Mouse (Mus musculus) MN1 (cell line): ENCODE results near the gene Gucy1a1.

ENCODE experiments used
- DNase-seq: peaks from one replicate; pipeline ENCODE4 v3.0.0-alpha.2; 2016; ENCODE audit warnings: low spot score

Gene Gucy1a1

GRCm38 (mm10) chr3:82074201-82074851 is 71.3 kb downstream of the Gucy1a1 start, which contains the start of gene Gucy1b1:
Gene Gucy1b1 (minus strand): TSS chr3:82074689.
- DNase-seq = peak; percentile 93

GRCm38 (mm10) chr3:82073741-82074181 is 71.8 kb downstream of the Gucy1a1 start:
- peak; percentile 76 for DNase-seq

DNA sequence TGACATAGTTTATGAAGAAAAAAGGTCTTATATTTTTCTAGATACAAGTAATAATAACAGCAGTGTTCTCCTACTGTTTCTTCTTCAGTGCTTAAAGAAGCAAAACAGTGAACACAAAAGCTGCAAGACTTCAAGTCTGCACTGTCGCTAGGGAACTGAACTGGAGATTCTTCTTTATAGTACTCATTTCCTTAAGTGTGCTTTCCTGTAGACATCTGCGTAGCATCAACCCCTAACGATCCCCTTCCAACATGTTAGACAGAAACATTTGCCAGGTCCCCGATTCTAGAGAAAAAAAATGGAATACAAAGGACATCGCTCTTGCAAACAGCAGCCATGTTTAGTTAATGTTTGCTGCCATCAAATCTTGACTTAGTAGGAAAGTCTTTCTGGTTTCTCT is 77.8 kb downstream of the Gucy1a1 start:
- no peak for DNase-seq

DNA sequence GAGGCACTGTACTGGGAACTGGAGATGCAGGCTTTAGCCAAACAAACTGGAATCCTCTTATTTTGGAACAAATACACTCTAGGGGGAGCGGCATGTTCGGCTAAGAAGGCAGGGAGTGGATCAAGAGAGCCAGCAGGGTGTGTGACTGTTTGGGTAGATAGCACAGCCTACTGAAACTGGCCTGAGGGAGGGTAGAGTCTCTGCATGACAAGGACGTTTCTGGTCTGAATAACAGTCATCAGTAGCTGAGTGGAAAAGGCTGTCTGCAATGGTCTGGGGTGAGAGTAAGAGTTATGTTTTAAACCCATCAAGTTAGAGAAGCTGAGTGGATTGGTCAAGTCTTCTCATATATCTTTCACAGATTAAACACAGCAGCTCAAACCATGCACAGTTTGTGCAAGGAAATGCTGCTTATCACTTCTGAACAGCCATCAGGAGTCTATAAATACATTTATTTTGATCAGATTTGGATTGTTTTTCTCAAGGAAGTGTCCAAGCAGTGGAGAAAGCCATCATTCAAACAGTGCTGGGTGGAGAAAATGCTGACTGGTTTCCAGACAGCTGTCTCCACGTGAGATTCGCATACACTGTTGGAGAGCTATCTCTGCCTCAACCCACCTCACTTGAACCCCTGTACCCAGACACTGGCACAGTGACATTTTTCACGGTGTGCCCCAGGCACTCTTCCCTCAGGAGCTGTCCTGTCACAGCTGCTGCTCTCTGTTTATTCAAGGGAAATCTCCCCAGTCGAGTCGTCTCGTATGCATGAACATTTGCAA is 84.0 kb downstream of the Gucy1a1 start:
- DNase-seq = peak; percentile 25

DNA sequence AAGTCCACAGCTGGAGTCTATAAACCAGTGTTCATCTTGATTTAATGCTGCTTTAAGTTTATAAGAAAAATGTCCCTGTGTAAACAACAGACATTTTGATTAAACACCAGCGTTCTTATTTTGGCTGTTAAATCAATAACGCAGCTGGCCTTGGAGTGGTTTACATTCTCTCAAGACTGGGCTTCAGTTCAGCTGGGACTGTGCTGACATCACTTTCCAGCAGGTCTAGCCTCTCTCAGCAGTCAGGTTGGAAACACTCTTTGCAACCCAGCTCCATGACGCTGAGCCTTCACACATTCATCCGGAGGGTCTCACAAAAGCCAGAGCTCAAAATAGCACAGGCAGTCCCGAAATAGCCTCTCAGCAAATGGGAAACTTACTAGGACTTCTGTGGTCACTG is 88.4 kb downstream of the Gucy1a1 start:
- no peak for DNase-seq

GRCm38 (mm10) chr3:82054283-82054974 is 91.2 kb downstream of the Gucy1a1 start:
- peak; percentile 13 for DNase-seq

GRCm38 (mm10) chr3:82052029-82052428 is 93.6 kb downstream of the Gucy1a1 start:
- DNase-seq = no peak

- DNase-seq = no peak
These were observed 94.1 kb downstream of the Gucy1a1 start for GRCm38 (mm10) chr3:82051468-82051867.

DNA sequence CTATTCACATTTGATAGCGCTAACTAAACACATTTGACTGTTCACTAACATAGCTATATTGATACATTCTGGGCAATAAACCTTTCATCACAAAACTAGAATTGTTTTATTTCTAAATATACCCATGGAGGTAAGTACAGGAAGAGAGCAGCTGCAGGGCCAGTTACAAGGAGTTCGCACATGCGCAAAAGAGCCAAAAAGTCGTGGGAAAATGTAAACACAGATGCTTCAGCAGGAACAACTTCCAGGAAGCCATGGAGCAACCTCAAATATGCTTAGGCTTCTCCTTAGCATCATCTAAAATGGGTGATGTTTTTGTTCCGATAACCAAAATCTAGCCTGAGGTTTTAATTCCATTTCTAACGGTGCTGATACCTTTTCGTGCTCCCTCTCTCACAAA is 96.9 kb downstream of the Gucy1a1 start:
- no peak for DNase-seq

DNA sequence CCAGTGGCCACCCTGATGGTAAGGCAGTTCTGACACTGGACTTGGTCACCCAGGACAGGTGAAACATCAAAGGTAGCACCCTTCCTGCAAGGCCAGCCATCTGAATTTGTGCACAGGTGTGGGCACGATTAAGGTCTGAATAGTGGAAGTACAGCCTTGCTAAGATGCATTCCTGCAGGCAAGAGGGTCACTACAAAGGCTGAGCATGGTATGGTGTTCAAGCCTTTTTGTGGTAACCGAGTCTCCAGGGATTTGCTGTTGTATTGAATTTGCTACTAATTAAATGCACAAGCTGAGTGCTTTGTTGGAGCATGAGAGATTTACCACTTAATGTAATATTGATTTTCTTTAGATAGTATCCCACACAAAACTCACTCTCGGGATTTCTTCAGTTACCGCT is 97.5 kb downstream of the Gucy1a1 start:
- peak; percentile 57 for DNase-seq

- DNase-seq = peak; percentile 62
These were observed 98.4 kb downstream of the Gucy1a1 start for GRCm38 (mm10) chr3:82047100-82047753.

GRCm38 (mm10) chr3:82046087-82046486 is 99.5 kb downstream of the Gucy1a1 start:
- no peak for DNase-seq

DNA sequence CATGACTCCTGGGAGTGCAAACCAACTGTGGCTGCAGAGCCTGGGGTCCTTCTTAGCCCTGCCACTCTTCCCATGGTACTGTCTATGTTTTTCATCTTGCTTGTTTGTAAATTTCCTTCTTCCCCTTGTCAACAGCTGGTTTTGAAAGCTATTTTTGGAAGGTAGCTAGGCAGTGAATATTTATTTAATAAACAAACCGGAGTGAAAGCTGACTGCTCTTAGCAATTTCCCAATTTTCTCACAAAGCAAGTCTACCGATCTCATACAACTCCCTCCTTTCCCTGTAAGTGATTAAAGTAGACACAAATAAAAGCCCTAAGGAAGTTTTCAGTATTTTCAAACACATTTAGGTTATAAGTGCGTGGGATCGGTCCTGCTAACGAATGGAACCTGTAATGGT is 100.7 kb downstream of the Gucy1a1 start:
- DNase-seq = no peak

DNA sequence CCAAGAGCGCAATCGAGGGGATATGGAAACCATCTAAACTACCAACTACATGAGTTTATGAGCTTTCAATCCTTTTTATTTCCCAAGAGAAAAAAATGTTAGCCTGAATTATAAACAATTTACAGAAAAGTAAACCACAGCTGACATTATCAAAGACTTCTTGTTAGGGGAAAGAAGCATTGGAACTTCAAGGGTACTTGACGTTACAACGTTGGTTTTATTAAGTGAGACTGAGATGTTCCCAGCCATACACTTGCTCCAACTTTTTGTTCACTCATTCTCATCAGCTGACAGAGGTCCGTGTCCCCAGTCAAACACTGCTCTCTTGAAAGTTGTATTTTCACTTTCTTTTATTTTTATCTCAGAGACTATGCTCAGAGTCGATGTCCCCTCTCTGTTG is 101.9 kb downstream of the Gucy1a1 start:
- no peak for DNase-seq
